Mouse (Mus musculus): Measurements from ENCODE around the gene Prr14.
"Not testable (repeated sequence)": the region's sequence is repeated elsewhere in the genome, so short reads cannot be mapped to it uniquely, and the experiment has no call there.

The Prr14 gene

GRCm38 (mm10) chr7:127459311-127459710 is at the start of gene Prr14:
TSS of gene Prr14 (plus strand) at chr7:127459611.
- not testable (repeated sequence) for DNase-seq (ENCODE audit: low read depth, low spot score)

DNA sequence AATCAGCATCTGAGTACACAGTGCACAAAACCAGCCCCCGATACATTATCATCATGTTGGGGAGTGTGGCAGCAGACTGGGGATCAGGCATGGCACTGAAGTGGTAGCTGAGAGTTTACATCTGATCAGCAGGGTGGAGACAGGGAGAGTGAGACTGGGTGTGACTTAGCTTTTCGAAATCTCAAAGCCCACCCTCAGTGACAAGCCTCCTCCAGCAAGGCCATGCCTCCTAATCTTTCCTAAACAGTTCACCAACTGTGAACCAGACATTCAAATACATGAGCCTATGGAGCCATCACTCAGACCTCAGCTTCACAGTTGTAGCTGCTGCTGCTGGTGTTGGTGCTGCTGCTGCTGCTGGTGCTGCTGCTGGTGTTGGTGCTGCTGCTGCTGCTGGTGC is 48.0 kb upstream of the Prr14 start:
- DNase-seq (ENCODE audit: low read depth, low spot score) = no peak

DNA sequence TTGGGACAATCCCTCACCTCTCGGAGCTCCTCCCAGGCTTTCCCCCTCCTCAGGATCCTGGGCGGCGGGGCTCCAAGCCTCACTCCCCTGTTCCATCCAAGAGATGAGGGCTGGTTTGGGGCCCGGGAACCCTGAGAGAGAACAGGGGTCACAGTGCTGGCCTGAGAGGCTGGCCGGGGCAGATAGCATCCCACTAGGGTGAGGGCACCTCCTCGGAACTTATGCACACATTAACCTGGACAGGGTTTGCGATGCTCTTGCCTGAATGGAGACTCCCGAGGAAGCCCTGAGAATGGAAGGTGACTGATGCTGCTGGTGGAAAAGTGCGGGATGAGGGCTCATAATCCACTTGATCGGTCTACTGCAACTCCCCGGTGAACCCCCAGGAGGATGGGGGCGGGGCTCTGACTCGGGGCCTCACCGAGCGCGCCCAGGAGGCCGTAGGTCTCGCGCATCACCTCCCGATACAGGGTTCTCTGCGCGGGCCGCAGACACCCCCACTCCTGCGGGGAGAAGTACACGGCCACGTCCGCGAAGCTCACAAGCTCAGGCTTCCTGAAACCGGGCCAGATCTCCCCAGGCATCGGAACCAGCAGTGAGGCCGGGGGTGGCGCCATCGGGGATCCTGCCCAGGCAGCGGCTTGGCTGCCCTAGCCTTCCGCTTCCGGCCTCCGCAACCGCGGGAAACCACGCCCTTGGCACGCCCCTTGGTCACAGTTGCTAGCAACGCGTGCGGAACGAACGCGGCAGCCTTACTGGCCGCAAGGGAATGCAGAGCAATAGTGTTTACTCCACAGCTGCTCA is 37.8 kb upstream of the Prr14 start, which contains the start of gene Zfp688:
Zfp688 (minus strand) TSS at position 681 of the 804 bp plus-strand sequence.
- peak; percentile 95 for DNase-seq (ENCODE audit: low read depth, low spot score)

- peak; percentile 85 for DNase-seq (ENCODE audit: low read depth, low spot score)
Measured at GRCm38 (mm10) chr7:127422247-127422646, 37.2 kb upstream of the Prr14 start.

GRCm38 (mm10) chr7:127425291-127425690 is 34.1 kb upstream of the Prr14 start:
- DNase-seq (ENCODE audit: low read depth, low spot score) = no peak

DNA sequence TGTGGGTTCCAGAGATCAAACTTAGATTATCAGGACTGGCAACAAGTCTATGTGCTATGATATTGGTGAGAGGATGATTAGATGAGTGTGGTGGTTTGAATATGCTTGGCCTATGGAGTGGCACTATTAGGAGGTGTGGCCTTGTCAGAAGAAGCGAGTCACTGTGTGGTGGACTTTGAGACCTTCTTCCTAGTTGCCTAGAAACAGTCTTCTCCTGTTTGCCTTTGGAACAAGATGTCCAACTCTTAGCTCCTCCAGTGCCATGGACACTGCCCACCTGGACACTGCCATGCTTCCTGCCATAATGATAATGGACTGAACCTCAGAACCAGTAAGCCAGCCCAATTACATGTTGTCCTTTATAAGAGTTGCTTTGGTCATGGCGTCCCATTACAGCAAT is 33.5 kb upstream of the Prr14 start:
- no peak for DNase-seq (ENCODE audit: low read depth, low spot score)

DNA sequence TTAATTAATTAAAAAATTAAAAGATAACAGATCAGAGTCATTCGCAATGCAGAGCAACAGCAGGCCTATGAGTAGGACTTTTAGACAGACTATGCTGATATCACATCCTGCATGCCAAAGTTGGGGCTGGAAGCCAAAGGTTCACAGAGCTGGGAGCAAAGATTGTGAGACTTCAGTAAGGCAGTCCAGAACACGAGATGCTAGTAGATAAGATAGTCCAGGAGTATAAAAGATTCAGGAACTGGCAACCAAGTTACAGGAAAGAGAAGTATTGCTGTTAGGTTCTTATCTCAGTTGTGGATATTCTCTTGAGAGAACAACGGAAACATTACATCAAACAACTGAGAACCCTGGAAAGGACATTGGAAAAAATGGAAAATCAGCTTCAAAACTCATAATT is 33.1 kb upstream of the Prr14 start:
- no peak for DNase-seq (ENCODE audit: low read depth, low spot score)

GRCm38 (mm10) chr7:127435206-127435605 is 24.2 kb upstream of the Prr14 start:
- DNase-seq (ENCODE audit: low read depth, low spot score) = no peak

- no peak for DNase-seq (ENCODE audit: low read depth, low spot score)
Measured at GRCm38 (mm10) chr7:127437724-127438123, 21.7 kb upstream of the Prr14 start.

DNA sequence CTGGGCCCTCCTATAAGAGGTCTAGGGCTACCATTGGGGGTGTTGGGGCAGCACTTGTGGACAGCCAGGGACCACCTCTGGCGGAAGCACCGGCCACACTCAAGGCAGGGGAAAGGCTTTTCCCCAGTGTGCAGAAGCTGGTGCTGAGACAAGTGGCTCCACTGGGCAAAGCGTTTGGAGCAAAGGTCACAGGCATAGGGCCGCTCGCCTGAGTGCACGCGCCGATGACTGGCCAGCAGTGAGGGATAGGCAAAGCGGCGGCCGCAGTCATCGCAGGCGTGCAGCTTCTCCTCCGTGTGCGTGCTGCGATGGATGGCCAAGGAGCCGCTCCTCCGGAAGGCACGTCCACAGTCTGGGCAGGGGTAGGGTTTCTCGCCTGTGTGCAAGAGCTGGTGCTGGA is 15.4 kb upstream of the Prr14 start:
- DNase-seq (ENCODE audit: low read depth, low spot score) = no peak

GRCm38 (mm10) chr7:127448521-127449300 is 10.7 kb upstream of the Prr14 start, which contains the start of gene Zfp689:
TSS of gene Zfp689 (minus strand) at chr7:127449158.
- DNase-seq (ENCODE audit: low read depth, low spot score) = peak; percentile 99

GRCm38 (mm10) chr7:127449966-127450365 is 9.4 kb upstream of the Prr14 start:
- no peak for DNase-seq (ENCODE audit: low read depth, low spot score)

GRCm38 (mm10) chr7:127453056-127453455 is 6.4 kb upstream of the Prr14 start:
- DNase-seq (ENCODE audit: low read depth, low spot score) = no peak

DNA sequence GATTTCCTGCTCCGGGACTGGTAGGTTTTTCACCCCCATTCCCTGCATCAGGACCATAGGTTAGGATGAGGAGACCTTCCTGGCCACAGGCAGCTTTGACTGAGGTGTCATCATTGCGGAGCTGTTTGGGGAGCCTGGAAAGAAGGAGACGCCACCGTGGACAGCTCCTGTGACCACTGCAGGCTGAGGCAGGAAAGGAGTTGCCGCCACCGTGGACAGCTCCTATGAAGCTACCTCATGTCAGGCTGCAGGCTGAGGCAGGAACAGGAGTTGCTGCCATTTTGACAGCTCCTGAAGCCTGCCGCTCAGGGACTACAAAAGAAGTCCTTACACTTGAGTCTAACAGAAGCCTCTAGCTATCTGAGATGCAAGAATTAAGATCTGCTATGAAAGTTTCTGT is 4.5 kb upstream of the Prr14 start:
- DNase-seq (ENCODE audit: low read depth, low spot score) = no peak

GRCm38 (mm10) chr7:127458371-127459122 is 864 bp upstream of the Prr14 start:
- not testable (repeated sequence) for DNase-seq (ENCODE audit: low read depth, low spot score)

DNA sequence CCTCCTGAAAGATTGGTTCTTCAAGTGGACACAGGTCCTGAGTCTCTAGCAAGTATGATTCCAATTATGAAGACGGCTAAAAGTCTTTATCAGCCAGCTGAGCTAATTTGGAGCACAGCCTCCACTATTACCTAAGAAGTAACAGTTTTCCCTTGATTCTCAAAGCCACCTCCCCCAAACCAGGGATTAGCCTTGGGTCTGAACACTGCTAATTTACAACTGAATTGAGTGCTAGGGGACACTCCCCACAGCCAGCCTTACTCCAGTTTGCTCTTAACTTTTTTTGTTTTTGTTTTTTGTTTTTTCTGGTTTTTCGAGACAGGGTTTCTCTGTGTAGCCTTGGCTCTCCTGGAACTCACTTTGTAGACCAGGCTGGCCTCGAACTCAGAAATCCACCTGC is 5.8 kb downstream of the Prr14 start:
- no peak for DNase-seq (ENCODE audit: low read depth, low spot score)

GRCm38 (mm10) chr7:127465670-127466069 is 6.3 kb downstream of the Prr14 start:
- DNase-seq (ENCODE audit: low read depth, low spot score) = not testable (repeated sequence)

DNA sequence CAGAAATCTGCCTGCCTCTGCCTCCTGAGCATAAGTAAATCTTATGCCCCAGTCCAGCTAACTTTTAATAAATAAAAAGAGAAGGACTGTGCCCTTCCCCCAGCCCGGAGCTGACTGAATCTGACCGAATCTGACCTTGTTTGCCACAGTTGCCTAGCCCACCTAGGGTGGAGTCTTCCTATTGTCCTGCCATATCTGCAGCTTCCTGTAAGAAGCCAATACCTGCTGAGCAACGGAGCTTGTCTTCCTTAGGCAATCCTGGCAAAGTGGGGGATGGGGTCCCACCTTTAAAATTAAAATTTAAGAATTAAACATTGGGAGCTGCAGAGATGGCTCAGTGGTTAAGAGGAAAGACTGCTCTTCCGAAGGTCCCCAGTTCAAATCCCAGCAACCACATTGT is 7.2 kb downstream of the Prr14 start:
- no peak for DNase-seq (ENCODE audit: low read depth, low spot score)

- DNase-seq (ENCODE audit: low read depth, low spot score) = peak; percentile 66
Measured at GRCm38 (mm10) chr7:127470011-127470715, 10.8 kb downstream of the Prr14 start.

DNA sequence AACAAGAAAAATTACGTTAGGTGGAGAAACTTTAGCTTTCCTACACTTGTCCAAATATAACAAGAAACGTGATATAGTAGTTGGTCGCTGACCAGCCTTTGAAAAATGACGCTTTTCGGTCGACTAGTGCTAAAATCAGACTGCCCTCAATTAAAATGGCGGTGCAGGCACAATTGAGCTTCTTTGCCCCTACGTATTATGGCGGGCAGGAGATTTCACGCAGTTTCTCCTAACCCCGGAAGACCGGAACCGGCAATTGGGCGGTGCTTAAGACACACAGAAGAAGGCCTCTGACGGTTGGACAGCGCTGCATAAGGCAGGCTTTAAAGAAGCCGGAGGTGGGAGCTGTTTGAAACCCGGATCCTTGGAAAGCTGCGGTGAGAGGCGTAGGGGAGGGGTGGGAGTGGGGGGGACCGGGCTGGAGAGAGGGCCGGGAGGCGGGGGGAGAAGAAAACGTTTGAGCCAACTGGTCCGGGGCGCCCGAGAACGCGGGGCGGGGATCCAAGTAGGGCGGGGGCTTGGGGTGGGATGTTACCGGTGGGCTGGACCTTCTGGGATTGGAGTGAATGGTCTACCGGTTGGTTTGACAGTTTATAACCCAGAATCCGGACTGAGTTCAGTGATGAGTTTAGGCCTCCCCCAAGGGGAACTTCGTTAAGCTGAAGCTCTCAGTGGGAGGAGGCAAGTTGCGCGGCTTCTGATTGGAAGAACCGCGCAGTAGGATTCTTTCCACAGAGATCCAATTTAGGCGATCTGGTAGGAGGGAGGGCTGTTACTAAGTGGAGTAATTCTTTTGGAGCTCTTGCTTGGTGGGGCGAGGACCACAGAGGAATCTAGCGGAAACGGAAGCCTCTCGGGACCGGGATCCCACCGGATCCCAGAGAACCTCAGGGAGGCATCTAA is 11.6 kb downstream of the Prr14 start:
- peak; percentile 100 for DNase-seq (ENCODE audit: low read depth, low spot score)

All from brain, adult 2 months (tissue).